Mouse (Mus musculus) bone marrow macrophage, adult 2 months (primary cell): ENCODE results near the gene St6galnac5.

Experiments
- CTCF ChIP-seq: IDR thresholded peaks from 2 replicates; pipeline ENCODE4 v1.5.1; 2012; ENCODE audit warnings: low read depth, mild to moderate bottlenecking, low read length, moderate library complexity
- POLR2A ChIP-seq: IDR thresholded peaks from 2 replicates; pipeline ENCODE4 v1.6.1; 2012; ENCODE audit warnings: mild to moderate bottlenecking, low read depth, low read length, borderline replicate concordance

DNA sequence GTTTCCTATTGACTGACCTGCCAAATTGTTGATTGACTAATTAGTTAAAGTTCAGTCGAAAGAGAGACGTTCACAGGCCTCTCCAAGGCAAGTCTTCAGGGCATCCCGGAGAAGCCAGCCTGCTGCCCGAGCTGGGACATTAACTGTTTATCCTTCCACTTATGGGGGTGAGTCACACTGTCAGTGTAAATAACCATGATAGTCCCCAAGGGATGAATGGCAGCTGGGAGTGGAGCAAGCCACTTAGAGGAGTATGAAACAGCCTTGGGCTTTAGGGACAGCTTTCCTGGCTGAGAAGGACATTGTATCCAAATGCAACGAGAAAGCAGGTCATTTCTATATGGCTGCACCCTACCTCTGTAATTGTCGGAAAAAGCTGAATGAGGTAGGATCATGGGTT lies 109.5 kb downstream of the St6galnac5 start:
- TF ChIP-seq POLR2A (no peak), CTCF (no peak)
